Mouse (Mus musculus) lung, adult 2 months (tissue): ENCODE results near the gene Gpr37l1.

Experiments used
- CTCF ChIP-seq: fragments of 200-500 bp; IDR thresholded peaks from 2 replicates; pipeline ENCODE4 v1.5.1; 2011; ENCODE audit warnings: mild to moderate bottlenecking, low read length, control low read depth; ENCODE audit not compliant: insufficient read depth
- POLR2A ChIP-seq: fragments of 200-500 bp; IDR thresholded peaks from 2 replicates; pipeline ENCODE4 v1.6.1; 2011; ENCODE audit warnings: low read depth, mild to moderate bottlenecking, control low read depth, low read length, borderline replicate concordance; ENCODE audit errors: extremely low read depth

DNA sequence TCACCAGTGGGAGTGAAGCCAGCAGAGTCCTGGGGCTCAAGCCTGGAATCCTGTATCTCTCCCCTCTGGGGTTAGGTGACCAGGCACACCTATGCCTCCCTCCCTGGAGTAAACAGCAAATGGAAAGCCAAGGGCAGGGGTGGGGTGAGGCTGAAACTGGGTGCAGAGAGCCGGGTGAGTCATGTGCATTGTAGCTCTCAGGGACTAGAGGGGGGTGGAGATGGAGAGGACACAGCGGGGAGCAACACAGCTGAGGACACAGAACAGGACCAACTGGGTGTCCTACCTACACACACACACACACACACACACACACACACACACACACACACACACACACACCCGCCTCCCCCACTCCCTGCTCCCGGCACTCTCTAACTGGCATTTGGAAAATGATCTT lies 16.0 kb upstream of the Gpr37l1 start:
- TF ChIP-seq CTCF (no peak), POLR2A (no peak)
